Mouse (Mus musculus) forebrain, embryonic 14.5 days (tissue): ENCODE measurements at regions not wholly inside any gene's neighbourhood (a gene's known extent, or its start where the extent isn't known, plus 50 kb on each side); places are given as distances from the start of the nearest gene placed in this dataset.

Source experiments
- ATAC-seq: fragments of 200-750 bp; cut with Nextera tagmentation; 2 replicates; pipeline ENCODE4 v1.8.0; 2017; ENCODE audit warnings: mild to moderate bottlenecking, moderate library complexity
- DNase-seq: peaks from one replicate; pipeline ENCODE4 v3.0.0-alpha.2; 2015; ENCODE audit warnings: low spot score
- H3K27ac ChIP-seq: fragments of 300-500 bp; sonication (generic); 2 replicates; pipeline ENCODE4 v1.5.1; 2014; ENCODE audit warnings: low read depth, mild to moderate bottlenecking, control low read depth, low read length, moderate library complexity
- H3K27me3 ChIP-seq: fragments of 300-500 bp; sonication (generic); replicated peaks from 2 replicates; pipeline ENCODE4 v1.6.1; 2014; ENCODE audit warnings: low read length, control low read depth, mixed read lengths; ENCODE audit not compliant: control insufficient read depth, insufficient read depth
- H3K36me3 ChIP-seq: fragments of 300-500 bp; sonication (generic); 2 replicates; pipeline ENCODE4 v1.6.1; 2014; ENCODE audit warnings: low read length, control low read depth; ENCODE audit not compliant: control insufficient read depth, insufficient read depth
- H3K4me1 ChIP-seq: fragments of 300-500 bp; sonication (generic); 2 replicates; pipeline ENCODE4 v1.6.1; 2014; ENCODE audit warnings: antibody characterized with exemption, low read length, control low read depth; ENCODE audit not compliant: control insufficient read depth, insufficient read depth
- H3K4me2 ChIP-seq: fragments of 300-500 bp; sonication (generic); 2 replicates; pipeline ENCODE4 v1.6.1; 2014; ENCODE audit warnings: mild to moderate bottlenecking, control low read depth, low read length
- H3K4me3 ChIP-seq: fragments of 300-500 bp; sonication (generic); 2 replicates; pipeline ENCODE4 v1.5.1; 2014; ENCODE audit warnings: low read depth, low read length, control low read depth
- H3K9ac ChIP-seq: fragments of 300-500 bp; sonication (generic); 2 replicates; pipeline ENCODE4 v1.6.1; 2014; ENCODE audit warnings: mild to moderate bottlenecking, low read length, control low read depth, moderate library complexity
- H3K9me3 ChIP-seq: fragments of 300-500 bp; sonication (generic); replicated peaks from 2 replicates; pipeline ENCODE4 v1.6.1; 2016; ENCODE audit warnings: low read length, control low read depth, mixed read lengths; ENCODE audit not compliant: control insufficient read depth
- WGBS: fragments of 180-500 bp; shearing (Covaris S2); extraction: QIAGEN DNeasy Blood & Tissue Kit; methylation state at CpG from one replicate; pipeline ENCODE4 v1.1.7; 2014; 5-methylcytosine and 5-hydroxymethylcytosine counted together

DNA sequence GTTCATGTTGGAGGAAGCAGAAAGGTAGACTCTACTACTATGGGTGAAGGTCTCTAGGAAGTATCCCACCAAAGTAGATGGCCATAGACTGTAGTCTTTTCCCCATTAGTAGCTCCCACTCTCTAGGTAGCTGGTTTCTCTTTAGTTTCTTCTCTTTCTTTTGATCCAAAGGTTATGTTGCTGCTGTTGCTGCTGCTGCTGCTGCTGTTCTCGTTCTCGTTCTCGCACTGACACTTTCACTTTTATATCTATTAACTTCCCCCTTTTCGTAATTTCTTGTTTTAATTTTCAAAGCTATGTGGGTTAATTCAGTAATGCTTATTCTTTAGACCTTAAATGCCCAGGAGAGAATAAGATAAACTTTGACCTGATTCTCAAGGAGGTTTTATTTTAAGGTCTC is 58.3 kb downstream of the Tmem100 start:
- ATAC-seq (no peak), DNase-seq (no peak)
- H3K9me3 ChIP-seq: no peaks in the 10 kb centered on the region
- 86% methylated on average over 4 of the region's 4 CpGs for WGBS
- no peak overlapping the region for H3K9ac ChIP-seq
- no peak overlapping the region for H3K4me3 ChIP-seq
- no peaks in the 10 kb centered on the region for H3K4me1 ChIP-seq
- no peak overlapping the region for H3K27ac ChIP-seq
- H3K27me3 ChIP-seq: no peaks in the 10 kb centered on the region
- H3K36me3 ChIP-seq: no peaks in the 10 kb centered on the region
- no peak overlapping the region for H3K4me2 ChIP-seq

DNA sequence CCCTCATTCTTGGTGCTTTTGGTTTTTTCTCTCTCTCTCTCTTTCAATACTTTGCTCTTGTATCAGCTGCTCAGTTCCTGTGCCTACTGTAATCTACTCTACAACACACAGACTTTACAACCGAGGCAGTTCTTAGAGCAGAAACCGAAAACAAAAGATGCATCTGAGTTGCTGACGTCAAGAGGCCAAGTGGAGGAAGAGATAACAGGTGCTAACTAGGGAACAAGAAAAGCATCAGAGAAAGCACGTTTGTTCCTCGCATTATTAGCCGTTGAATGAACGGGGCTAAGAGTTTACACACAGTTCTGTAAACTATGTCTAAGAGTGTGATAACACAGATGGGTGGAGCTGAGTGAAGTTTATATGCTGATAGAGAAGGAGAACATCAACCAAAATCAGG is 63.9 kb downstream of the Tmem100 start:
- H3K27ac ChIP-seq: no peak overlapping the region
- no peak overlapping the region for H3K4me3 ChIP-seq
- H3K4me1 ChIP-seq: 0 out of 2 replicates have a peak, but pooled peaks cover 1% of the 10 kb centered on the region
- WGBS: 80% methylated on average over 7 of the region's 7 CpGs
- H3K27me3 ChIP-seq: no peaks in the 10 kb centered on the region
- H3K9ac ChIP-seq: no peak overlapping the region
- H3K4me2 ChIP-seq: no peak overlapping the region
- DNase-seq: no peak
- no peaks in the 10 kb centered on the region for H3K9me3 ChIP-seq
- ATAC-seq: no peak
- no peaks in the 10 kb centered on the region for H3K36me3 ChIP-seq

DNA sequence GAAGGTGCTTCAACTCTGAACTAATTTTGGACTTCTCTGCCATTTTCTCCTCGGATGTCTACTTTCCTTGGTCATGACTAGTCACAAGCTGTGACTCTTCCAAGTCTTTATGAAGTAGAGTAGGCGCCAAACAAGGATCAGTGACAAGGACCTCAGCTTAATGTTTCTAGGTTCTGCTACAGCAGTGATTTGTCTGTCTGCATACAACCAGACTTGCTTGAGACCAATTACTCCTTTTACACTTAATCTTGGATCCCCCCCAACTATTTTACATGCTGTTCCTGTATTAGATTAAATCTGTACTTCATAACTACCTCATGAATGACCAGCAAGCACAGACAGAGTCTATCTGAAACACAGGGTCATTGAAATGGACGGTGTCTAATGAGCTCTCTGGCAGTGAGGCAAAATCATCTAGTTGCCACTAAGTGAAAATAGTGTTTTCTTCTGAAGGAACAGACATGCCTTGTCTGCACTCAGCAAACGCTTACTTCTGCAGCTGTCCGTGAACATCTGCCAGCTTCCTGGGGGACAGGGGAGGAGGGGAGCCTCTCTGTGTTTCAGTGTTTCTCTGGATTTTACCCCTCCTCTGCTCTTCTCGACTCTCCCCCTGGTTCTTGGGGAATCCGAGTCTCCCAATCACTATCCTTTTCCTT is 64.7 kb downstream of the Tmem100 start:
- H3K27me3 ChIP-seq: no peaks in the 10 kb centered on the region
- DNase-seq (no peak), ATAC-seq (no peak)
- H3K4me3 ChIP-seq: no peak overlapping the region
- WGBS: 70% methylated on average over 7 of the region's 7 CpGs
- H3K4me2 ChIP-seq: no peak overlapping the region
- no peaks in the 10 kb centered on the region for H3K36me3 ChIP-seq
- H3K4me1 ChIP-seq: 0 out of 2 replicates have a peak, but pooled peaks cover 3% of the 10 kb centered on the region
- H3K9me3 ChIP-seq: no peaks in the 10 kb centered on the region
- H3K27ac ChIP-seq: no peak overlapping the region
- H3K9ac ChIP-seq: no peak overlapping the region

DNA sequence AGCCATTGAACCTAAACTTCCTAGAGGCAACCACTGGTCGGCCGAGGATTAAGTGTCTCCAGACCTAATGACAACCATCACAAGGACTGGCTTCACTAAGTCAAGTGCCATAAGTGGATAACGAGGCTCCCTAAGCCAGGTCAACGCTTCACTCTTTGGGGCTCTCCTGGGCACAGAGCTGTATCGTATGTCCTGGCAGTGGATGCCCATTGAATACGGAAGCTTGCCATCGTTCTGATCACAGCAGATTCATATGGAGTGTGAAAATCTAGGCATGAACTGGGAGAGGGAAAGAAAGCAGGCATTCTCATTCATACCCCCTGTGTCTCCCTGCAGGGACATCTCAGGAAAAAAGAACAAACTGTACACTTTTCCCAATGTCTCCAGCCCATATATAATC is 68.3 kb downstream of the Tmem100 start:
- ATAC-seq (no peak), DNase-seq (no peak)
- 62% methylated on average over 7 of the region's 7 CpGs for WGBS
- Histone ChIP-seq H3K9ac (no peak overlapping the region), H3K4me3 (no peak overlapping the region), H3K27me3 (no peaks in the 10 kb centered on the region), H3K4me1 (0 out of 2 replicates have a peak, but pooled peaks cover 3% of the 10 kb centered on the region), H3K36me3 (no peaks in the 10 kb centered on the region), H3K27ac (no peak overlapping the region), H3K4me2 (no peak overlapping the region), H3K9me3 (no peaks in the 10 kb centered on the region)

DNA sequence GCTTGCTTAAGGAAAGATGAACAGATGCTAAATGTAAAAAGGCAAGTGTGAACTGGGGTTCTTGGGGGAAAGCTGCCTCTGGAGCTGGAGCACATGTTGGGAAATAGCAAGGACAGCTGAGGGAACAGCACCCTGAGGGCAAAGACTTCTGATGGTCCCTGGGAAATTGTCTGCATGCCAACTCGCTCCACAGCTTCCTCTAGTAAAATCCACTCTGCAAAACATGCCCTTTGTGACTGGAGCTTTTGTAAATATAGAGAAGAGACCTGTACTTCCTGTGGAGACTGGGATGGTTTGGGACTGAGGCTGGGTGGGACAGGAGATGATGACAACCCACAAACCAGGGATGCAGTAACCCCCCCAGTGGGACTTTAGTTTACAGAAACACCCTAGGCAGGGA is 69.0 kb downstream of the Tmem100 start:
- no peaks in the 10 kb centered on the region for H3K27me3 ChIP-seq
- no peak for ATAC-seq
- H3K36me3 ChIP-seq: no peaks in the 10 kb centered on the region
- no peak overlapping the region for H3K9ac ChIP-seq
- no peak overlapping the region for H3K4me3 ChIP-seq
- 0 out of 2 replicates have a peak, but pooled peaks cover 3% of the 10 kb centered on the region for H3K4me1 ChIP-seq
- no peaks in the 10 kb centered on the region for H3K9me3 ChIP-seq
- no peak overlapping the region for H3K4me2 ChIP-seq
- H3K27ac ChIP-seq: no peak overlapping the region
- WGBS: 71% methylated on average over 1 of the region's 1 CpGs
- DNase-seq: no peak

DNA sequence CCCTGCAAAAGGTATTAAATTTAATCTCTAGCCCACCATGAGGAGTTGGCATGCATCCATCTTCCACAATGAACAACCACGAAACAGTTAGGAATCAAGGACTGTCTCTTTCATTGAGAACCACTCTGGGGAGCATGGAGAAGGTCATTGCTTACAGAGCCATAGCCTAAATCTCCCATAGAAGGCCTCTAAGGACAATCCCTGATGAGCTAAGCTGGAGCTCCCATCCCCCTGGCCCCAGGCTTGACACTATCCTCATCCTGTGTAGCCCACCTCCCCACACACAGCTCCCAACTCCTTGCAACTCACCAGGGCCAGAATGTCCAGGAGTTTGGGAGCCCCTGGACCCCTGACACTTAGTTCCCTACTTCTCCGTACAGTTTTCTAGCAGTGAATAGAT is 70.0 kb downstream of the Tmem100 start:
- Histone ChIP-seq H3K9ac (no peak overlapping the region), H3K27ac (no peak overlapping the region), H3K36me3 (no peaks in the 10 kb centered on the region), H3K4me1 (0 out of 2 replicates have a peak, but pooled peaks cover 3% of the 10 kb centered on the region), H3K27me3 (no peaks in the 10 kb centered on the region), H3K4me3 (no peak overlapping the region), H3K4me2 (no peak overlapping the region), H3K9me3 (no peaks in the 10 kb centered on the region)
- DNase-seq (no peak), ATAC-seq (no peak)
- 80% methylated on average over 2 of the region's 2 CpGs for whole genome bisulfite sequencing

DNA sequence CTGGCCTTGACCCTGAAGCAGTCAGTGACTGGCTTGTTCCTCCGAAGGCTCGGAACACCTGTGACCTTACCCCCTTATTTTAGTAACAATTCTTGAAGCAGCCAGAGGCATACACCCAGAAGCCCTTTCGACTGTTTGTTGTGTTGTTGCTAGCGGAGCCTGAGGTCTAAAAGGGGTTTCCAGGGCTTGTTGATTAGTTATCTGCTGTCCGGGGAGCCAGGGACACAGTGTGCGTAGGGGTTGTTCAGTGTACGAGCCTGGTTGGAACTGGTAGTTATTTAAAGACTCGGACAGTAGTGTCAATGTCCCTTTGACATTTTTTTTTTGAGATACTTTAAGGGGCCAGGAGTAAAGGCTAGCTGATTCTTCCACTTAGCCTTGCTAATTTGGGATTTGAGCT is 71.1 kb downstream of the Tmem100 start:
- H3K4me1 ChIP-seq: 0 out of 2 replicates have a peak, but pooled peaks cover 3% of the 10 kb centered on the region
- H3K9me3 ChIP-seq: no peaks in the 10 kb centered on the region
- ATAC-seq: no peak
- H3K4me2 ChIP-seq: no peak overlapping the region
- no peaks in the 10 kb centered on the region for H3K36me3 ChIP-seq
- H3K9ac ChIP-seq: no peak overlapping the region
- 88% methylated on average over 8 of the region's 8 CpGs for WGBS
- DNase-seq: no peak
- no peaks in the 10 kb centered on the region for H3K27me3 ChIP-seq
- no peak overlapping the region for H3K4me3 ChIP-seq
- no peak overlapping the region for H3K27ac ChIP-seq

DNA sequence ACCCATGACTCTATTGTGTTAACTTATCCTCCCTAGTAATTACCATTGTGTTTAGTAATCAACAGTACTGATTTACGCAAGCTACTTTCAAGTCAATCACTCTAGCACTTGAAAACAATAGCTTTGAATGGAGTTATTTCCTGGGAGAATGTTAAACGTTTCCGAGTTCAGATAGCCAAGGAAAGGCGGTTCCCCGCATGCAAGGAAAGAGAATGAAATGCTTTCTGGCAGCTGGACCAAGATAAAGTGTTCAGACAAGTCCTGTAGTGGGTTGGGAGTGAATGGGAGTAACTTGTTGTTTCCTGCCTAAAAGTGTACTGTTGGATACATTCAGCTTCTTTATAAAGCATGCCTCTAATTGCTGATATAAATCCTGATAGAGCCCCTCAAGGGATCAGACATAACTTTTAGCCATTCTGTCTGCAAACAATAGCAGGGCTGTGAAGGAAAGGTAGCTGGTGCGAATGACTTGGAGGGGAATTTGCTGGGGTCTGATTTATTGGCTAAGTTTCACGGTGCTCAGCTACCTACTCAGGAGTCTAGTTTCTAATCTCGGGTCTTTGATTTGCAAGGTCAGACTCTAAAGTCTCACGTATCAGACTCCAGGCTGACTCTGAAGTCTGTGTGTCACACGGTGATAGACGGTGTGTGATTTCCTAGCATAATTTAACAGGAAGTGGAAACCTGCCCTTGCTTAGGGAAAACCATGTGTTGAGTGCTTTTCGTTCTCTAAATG is 76.1 kb downstream of the Tmem100 start:
- Histone ChIP-seq H3K4me2 (no peak overlapping the region), H3K4me1 (peaks cover 7% of the 10 kb centered on the region; the same call in 1 of the 2 replicates), H3K27me3 (no peaks in the 10 kb centered on the region), H3K36me3 (no peaks in the 10 kb centered on the region), H3K27ac (no peak overlapping the region), H3K4me3 (no peak overlapping the region), H3K9me3 (no peaks in the 10 kb centered on the region), H3K9ac (no peak overlapping the region)
- DNase-seq (no peak), ATAC-seq (no peak)
- WGBS: 62% methylated on average over 12 of the region's 12 CpGs

DNA sequence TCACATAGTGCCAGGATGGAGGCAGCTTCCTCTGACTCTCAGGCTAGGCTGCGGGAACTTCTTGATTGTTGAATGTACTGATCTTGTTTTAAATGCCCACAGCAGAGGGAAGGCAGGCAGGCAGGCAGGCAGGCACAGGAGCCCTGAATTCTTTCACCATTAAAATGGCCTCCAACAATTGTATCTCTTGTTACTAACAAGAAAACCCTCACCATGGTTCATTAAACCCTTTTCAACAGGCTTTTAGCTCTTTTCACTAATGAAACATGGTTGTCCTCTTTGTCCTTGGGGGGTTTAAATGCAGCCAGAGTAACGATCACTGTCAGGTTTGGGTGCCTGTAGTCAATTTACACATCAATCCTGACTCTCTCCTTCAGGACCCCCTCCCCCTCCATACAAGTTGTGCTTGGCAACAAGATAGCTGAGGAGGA is 77.8 kb upstream of the Gm45716 start:
- no peaks in the 10 kb centered on the region for H3K9me3 ChIP-seq
- no peak overlapping the region for H3K9ac ChIP-seq
- peak overlapping the region; percentile 17; the same call in 1 of the 2 replicates for H3K27ac ChIP-seq
- WGBS: 5% methylated on average over 2 of the region's 2 CpGs
- no peak overlapping the region for H3K4me2 ChIP-seq
- no peaks in the 10 kb centered on the region for H3K36me3 ChIP-seq
- ATAC-seq (peak; percentile 72), DNase-seq (peak; percentile 81)
- H3K27me3 ChIP-seq: no peaks in the 10 kb centered on the region
- H3K4me1 ChIP-seq: peaks cover 7% of the 10 kb centered on the region; the same call in 1 of the 2 replicates
- H3K4me3 ChIP-seq: no peak overlapping the region
